Mouse (Mus musculus) frontal cortex, postnatal 25 days (tissue): ENCODE measurements at regions not wholly inside any gene's neighbourhood (a gene's known extent, or its start where the extent isn't known, plus 50 kb on each side); places are given as distances from the start of the nearest gene placed in this dataset.

Experiments used
- DNase-seq, 2 experiments: peaks; one replicate each; pipeline ENCODE4 v3.0.0; 2022; ENCODE audit warnings: low spot score in 2 of 2

DNA sequence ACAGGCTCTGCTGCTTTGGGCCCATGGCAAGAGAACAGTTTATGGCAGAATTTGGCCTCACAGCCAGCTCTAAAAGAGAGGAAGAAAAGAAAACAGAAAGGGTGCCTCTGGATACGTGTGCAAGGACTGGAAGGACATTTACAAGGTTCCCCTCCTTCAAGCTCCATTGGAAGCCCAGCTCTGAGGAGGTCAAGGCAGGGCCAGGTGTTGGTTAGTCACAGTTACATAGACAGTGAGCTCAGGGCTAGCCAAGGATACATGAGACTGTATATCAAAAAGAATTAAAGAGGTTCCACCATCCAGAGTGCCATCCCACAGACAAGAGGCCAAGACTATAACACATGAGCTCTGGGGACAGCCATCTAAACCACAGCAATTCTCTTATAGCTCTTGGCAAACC lies 131.6 kb upstream of the Jarid2 start:
- DNase-seq: no peak

GRCm38 (mm10) chr13:44601024-44601423 lies 128.2 kb upstream of the Jarid2 start:
- DNase-seq: no peak

- no peak for DNase-seq
Observed at GRCm38 (mm10) chr13:44602658-44603057, 126.6 kb upstream of the Jarid2 start.

DNA sequence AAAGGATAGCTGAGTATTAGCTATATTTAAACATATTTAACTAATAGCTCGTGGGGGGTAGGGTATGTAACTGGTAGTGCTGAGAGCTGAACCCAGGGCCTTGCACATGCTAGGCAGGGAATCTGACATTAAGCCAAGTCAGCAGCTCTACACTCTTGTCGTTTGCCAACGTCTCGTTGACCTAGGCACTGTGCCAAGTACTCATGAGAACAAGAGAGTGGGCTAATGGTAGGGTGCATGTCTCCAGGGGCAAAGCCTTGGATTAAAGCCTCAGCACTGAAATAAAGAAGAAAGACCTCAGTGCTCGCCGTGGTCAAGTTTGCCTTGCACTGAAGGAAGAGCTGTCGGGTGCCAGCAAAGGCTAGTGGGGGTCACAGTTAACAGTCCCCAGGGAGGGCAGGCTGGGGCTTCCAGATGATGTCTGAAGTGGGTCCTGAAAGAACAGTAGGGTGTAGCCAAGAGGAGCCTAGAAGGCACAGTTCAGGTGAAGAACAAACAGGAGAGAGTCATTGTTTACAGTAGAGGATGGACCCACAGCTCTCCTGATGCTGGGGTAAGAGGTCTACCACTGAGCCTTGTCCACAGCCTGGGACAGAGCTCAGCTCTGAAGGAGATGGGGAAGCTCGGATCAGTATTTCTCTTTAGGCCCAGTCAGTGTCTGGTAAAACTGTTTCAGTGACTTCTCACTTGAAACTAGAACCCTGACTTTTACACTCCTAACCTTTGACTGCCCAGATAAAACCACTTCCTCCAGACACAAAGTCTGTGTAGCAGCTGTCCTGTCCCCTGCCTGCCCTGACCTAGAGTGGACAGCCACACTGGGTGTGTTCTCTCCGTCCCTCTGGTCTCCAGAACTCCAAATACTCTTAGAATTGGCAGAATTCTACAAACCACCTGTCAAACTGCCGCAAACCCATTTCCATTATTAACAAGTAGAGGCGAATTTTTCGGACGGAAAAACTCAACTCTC lies 121.7 kb upstream of the Jarid2 start:
- DNase-seq: no peak

- no peak for DNase-seq
Observed at GRCm38 (mm10) chr13:44608286-44608675, 121.0 kb upstream of the Jarid2 start.

DNA sequence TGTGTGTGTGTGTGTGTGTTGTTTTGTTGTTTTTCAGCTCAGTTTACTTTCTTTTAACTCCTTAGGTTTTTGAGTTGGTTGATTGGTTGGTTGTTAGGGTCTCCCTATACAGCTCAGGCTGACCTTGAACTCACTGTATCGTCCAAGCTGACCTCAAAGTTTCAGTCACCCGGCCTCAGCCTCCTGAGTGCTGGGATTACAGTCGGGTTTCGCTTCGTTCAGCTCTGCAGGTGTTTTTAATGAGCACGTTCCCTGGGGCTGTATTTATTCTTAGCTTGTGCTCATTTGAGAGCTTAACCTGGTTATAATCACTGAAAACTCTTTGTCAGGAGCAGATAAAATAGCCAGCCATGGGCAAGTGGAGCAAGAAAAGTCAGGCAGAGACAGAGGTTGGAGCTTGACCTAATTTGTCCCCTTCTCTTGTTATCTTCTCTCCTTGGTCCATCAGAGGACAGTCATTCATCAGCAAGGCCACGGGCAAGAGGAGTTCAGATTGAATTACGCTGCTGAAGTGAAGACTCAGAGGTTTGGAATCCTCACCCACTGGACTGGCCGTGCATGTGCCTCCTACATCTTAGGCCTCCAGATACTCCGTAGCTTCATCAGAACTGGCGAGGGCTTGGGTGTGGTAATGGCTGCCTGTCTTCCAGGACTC lies 120.5 kb upstream of the Jarid2 start:
- DNase-seq: no peak

DNA sequence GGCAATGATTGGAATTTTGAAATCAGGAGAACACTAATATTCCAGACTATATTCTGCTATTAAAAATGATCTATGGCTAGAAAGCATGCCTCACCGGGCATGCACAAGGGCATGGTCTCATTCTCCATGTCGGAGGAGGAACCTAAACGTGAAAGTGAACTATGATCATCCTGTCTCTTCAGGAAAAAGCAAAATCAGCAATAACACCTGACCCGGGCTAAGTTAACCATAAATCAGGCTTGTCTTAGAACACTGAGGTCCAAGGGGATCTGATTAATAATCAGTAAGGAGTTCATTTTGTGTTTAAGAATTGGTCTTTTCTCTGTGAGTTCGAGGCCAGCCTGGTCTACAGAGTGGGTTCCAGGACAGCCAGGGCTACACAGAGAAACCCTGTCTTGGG lies 119.7 kb upstream of the Jarid2 start:
- no peak for DNase-seq

GRCm38 (mm10) chr13:44615696-44616095 lies 113.6 kb upstream of the Jarid2 start:
- no peak for DNase-seq

DNA sequence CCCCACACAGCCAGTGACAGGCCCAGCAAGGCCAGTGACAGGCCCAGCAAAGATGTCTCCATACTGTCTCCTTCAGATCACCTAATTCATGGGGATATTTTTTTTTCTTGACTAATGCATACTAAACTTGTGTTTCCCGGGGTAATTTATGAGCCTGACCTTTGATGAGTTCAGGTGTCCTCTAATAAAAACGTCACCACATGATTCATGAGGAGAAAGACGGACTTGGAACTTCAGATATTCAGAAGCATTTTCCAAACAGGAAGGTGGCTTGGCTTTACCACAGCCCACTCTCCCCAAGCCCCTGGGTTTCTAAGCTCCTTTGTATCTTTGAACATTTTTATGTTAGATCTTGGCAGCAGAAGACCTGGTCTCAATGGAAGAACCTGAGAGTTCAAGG lies 110.9 kb upstream of the Jarid2 start:
- no peak for DNase-seq

- no peak for DNase-seq
Observed at GRCm38 (mm10) chr13:44622661-44623355, 106.5 kb upstream of the Jarid2 start.

GRCm38 (mm10) chr13:44624716-44625115 lies 104.6 kb upstream of the Jarid2 start:
- DNase-seq: no peak

- DNase-seq: no peak
Observed at GRCm38 (mm10) chr13:44625792-44626191, 103.5 kb upstream of the Jarid2 start.

DNA sequence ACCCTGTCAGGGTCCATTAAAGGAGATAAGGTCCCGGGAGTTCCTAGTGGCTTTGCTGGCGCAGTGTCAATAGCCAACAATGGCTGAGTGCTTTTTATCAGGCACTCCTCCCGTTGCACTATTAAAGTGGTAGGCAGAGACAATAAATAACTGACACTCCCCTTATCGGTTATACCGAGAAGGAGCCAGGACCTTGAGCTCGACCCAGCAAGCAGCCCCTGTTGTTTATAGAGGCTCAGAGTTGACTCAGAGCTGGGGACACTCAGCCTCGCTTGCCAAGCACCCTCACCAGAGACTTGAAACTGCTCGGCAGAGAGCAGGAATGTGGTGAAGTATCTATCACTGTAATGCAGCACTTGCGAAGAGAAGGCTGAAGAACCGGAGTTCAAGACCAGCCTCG lies 102.5 kb upstream of the Jarid2 start:
- DNase-seq: no peak

DNA sequence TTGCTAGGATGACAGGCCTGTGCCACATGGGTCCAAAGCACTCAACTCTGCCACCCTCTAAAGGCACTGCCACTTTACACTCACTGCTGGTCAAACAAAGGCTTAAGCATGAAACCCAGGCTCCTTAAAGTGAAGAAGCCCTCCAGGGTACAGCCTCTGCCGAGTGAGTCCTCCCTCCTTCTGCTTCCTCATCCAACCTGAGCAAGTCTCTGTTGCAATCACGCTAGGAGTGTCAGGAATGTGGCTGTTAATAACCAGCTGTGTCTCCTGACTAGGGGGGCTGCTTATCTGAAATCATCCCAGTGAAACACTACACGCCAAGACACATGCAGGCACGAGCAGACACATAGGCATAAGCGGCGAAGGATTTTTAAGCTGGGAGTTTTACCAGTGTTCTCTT lies 99.2 kb upstream of the Jarid2 start:
- no peak for DNase-seq

- no peak for DNase-seq
Observed at GRCm38 (mm10) chr13:44634616-44635015, 94.7 kb upstream of the Jarid2 start.

DNA sequence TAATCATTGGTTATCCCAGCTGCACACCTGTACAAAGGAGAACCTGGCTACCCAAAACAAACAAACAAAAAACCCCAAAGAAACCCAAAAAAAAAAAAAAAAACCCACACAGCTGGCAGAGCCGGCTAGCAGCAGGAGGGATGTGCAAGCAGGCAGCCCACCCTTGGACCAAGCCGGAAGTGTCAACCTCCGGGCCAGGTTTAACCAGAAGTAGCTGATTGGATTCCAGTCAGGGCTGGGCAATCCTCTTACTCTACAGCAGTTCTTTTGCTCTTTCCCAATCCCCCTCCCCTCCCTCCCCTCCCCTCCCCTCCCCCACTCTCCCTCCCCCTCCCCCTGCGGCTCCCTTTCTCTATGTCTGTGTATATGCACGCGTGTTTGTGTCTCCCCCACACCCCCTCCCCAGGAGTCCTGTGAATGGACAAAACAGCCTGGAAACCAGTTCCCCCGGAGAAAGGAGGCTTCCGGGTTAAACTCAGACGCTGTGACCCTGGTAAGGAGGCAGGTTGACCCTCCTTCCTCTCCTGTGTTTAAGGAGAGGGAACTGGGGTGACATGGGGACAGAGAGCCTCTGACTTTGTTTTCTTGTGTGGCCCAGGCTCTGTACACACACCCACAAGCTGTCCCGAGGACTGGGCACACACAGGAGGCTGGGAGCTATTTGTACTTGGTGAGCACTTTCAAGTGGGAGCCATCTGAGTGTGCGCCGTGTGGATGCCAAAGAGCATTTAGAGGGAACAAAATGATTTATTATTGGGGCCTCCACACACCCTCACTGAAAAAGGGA lies 93.9 kb upstream of the Jarid2 start:
- DNase-seq: no peak

DNA sequence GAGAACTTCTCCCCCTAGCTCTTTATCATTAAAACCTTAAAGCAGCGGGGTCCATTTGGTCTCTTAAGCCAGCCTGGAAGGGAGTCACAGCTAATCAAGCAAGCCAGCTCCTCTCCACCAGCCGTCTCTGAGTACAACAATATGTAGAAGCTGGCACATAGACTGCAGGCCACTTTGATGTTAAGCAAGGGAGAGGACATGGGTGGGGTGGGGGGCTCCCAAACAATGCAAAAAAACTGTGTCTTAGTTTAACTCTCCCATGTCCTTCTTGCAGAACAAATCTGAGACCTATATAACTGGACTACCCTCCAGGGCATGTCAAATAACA lies 93.3 kb upstream of the Jarid2 start:
- no peak for DNase-seq

DNA sequence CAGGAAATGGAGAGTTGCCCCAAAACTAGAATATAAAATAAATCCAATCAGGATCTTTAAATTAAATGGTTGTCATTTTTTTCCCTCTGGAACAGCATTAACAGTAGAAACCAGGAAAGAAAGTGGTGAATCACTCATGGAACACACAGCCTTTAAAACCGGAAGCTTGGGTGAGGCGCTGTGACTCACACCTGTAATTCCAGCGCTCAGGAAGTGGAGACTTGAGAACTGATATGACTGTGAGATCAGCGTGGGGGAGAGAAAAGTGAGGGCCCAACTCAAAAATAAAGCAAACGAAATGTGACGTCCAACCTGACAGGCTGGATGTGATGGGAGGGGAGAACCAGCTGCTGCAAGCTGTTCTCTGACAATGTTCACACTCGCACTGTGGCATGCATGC lies 86.9 kb upstream of the Jarid2 start:
- DNase-seq: no peak

- no peak for DNase-seq
Observed at GRCm38 (mm10) chr13:44650052-44650451, 79.2 kb upstream of the Jarid2 start.

GRCm38 (mm10) chr13:44651259-44652238 lies 77.7 kb upstream of the Jarid2 start:
- DNase-seq: no peak
